Mouse (Mus musculus) neural tube, embryonic 12.5 days (tissue): Measurements from ENCODE around the gene Ddr2. TPM values are rescaled to one million over a fixed set of nuclear protein-coding genes. Genes with fewer than 3 reads are reported as not detected.
"Not testable (repeated sequence)": the region's sequence is repeated elsewhere in the genome, so short reads cannot be mapped to it uniquely, and the experiment has no call there.

Experiments used
- ATAC-seq: fragments of 200-750 bp; cut with Nextera tagmentation; 2 replicates; pipeline ENCODE4 v1.8.0; 2017; ENCODE audit warnings: low read depth, mild to moderate bottlenecking, moderate TSS enrichment, moderate library complexity; ENCODE audit not compliant: low FRiP score
- H3K27ac ChIP-seq: fragments of 300-500 bp; sonication (generic); 2 replicates; pipeline ENCODE4 v1.5.1; 2016
- H3K27me3 ChIP-seq: fragments of 300-500 bp; sonication (generic); replicated peaks from 2 replicates; pipeline ENCODE4 v1.6.1; 2016; ENCODE audit warnings: mild to moderate bottlenecking
- H3K36me3 ChIP-seq: fragments of 300-500 bp; sonication (generic); 2 replicates; pipeline ENCODE4 v1.6.1; 2016; ENCODE audit warnings: mild to moderate bottlenecking
- H3K4me1 ChIP-seq: fragments of 300-500 bp; sonication (generic); 2 replicates; pipeline ENCODE4 v1.6.1; 2016
- H3K4me2 ChIP-seq: fragments of 300-500 bp; sonication (generic); replicated peaks from 2 replicates; pipeline ENCODE4 v1.6.1; 2016; ENCODE audit warnings: mild to moderate bottlenecking
- H3K4me3 ChIP-seq: fragments of 300-500 bp; sonication (generic); 2 replicates; pipeline ENCODE4 v1.5.1; 2016
- H3K9ac ChIP-seq: fragments of 300-500 bp; sonication (generic); 2 replicates; pipeline ENCODE4 v1.6.1; 2016; ENCODE audit warnings: mild to moderate bottlenecking
- H3K9me3 ChIP-seq: fragments of 300-500 bp; sonication (generic); 2 replicates; pipeline ENCODE4 v1.6.1; 2016; ENCODE audit warnings: mild to moderate bottlenecking
- WGBS: fragments of 180-500 bp; shearing (Covaris S2); methylation state at CpG from one replicate; pipeline ENCODE4 v1.1.7; 2016; 5-methylcytosine and 5-hydroxymethylcytosine counted together
- polyA plus RNA-seq: library from polyadenylated mRNA; unstranded; fragments of >200 nt; fragmentation: Nextera tagmentation; extraction: Ambion mirVana; gene quantifications from 2 replicates; pipeline ENCODE4 v1.2.1, GENCODE M21; 2016

Gene Ddr2
- polyA plus RNA-seq, 1 experiment from 2014 or later = 25.8 TPM

DNA sequence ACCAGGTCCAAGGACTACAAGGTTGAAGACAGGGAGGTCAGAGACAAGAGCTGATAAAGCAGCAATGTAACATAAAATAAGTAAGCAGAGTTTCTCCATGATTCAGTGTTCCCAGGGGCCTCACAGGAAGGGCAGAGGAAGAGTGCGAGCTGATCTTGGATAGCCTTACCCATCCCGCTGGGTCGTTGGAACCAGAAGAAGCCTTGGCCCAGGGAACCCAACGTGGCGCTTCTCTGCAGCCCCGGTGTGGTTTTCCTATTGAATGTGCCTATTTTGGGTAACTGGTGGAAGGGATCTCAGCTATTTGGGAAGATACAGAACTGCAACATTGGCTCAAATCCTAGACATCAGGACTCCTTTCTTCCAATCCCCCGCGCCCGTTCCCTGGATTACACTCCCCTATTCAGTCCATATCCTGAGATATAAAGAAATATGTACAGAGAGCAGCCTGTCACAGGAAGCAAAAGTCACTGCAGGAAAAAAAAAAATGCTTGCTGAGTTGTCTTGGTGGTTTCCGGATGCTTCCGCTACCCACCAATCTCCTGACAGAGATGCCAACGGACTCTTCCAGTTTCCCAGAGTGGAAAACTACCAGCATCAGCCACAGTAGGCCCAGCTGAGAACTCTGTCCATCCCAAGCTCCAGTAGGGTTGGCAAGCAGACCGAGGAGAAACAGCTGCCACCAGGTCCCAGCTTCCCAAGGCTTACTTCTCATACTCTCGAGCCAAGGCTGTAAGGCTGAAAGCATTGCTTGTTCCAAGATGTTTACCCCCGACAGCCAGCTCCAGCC lies 99.7 kb downstream of the Ddr2 start:
- Histone ChIP-seq H3K27me3 (no peaks in the 10 kb centered on the region), H3K4me3 (no peak overlapping the region), H3K9me3 (peaks cover 11% of the 10 kb centered on the region), H3K4me2 (no peak overlapping the region), H3K9ac (no peak overlapping the region), H3K4me1 (no peaks in the 10 kb centered on the region), H3K36me3 (no peaks in the 10 kb centered on the region), H3K27ac (no peak overlapping the region)
- no peak for ATAC-seq
- 93% methylated on average over 15 of the region's 15 CpGs for WGBS

GRCm38 (mm10) chr1:170009296-170009695 lies 101.3 kb downstream of the Ddr2 start:
- H3K27ac ChIP-seq = no peak overlapping the region
- no peak for ATAC-seq
- H3K9me3 ChIP-seq = no peaks in the 10 kb centered on the region
- no peak overlapping the region for H3K4me3 ChIP-seq
- no peak overlapping the region for H3K9ac ChIP-seq
- H3K4me2 ChIP-seq = no peak overlapping the region
- no peaks in the 10 kb centered on the region for H3K36me3 ChIP-seq
- H3K27me3 ChIP-seq = no peaks in the 10 kb centered on the region
- no peaks in the 10 kb centered on the region for H3K4me1 ChIP-seq
- WGBS = 94% methylated on average over 1 of the region's 1 CpGs

DNA sequence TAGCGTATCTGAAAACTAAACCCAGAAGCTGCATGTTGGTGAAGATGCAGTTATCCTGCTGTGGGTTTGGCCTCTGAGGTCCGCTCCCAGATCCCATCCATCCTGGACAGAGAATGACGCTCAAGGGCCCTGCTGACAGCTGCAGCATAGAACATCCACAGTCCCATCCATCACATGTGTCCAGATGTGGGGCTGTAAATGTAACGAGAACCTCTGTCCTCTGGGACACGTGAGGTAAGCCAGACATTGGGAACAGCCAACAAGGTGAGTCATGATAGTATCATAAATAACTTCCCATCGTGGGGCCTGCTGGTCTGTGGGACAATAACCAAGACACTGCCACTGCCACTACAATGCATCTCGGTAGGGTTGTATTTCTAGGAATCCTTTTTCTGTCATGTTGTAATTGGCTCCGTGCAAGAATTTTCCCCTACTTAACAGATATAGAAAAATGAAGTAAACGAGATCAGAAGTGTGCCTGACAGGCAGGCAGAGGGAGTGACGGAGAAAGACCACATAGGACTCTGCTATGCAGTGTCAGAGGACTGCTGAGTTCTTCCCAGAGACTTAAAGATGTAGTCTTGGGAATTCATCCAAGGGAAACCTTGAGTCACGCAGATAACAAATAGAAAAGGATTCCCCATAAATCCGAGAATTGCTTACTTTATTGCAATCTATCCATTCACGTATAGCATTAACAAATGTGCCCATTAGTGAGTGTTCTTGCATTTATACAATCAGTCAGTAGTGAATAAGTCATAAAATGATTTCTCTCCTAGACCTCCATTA lies 101.9 kb downstream of the Ddr2 start:
- WGBS = 77% methylated on average over 13 of the region's 13 CpGs

DNA sequence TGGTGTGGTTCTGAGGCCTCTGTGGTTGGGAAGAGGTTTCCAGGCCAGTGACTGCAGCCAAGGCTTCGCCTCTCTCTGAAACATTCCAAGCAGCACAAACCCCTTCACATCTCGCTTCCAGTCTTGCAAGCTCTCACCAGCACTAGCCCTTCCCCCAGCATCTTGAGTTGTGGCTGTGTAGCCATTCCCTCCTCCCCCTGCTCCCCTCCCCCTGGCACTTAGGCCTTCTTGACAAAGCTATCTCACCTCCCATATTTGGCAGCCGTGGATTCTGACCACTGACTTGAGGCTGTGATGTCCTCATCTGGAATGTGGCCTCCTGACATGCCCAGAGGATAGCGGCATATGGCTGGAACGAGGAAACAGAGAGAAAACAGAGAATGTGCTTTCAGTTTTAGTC lies 104.0 kb downstream of the Ddr2 start:
- Histone ChIP-seq H3K4me2 (no peak overlapping the region), H3K9ac (no peak overlapping the region), H3K36me3 (no peaks in the 10 kb centered on the region), H3K4me1 (no peaks in the 10 kb centered on the region), H3K9me3 (no peaks in the 10 kb centered on the region), H3K27me3 (no peaks in the 10 kb centered on the region), H3K4me3 (no peak overlapping the region), H3K27ac (no peak overlapping the region)
- 75% methylated on average over 5 of the region's 5 CpGs for WGBS
- no peak for ATAC-seq

More for the DNA sequence above, 101.9 kb downstream of the Ddr2 start:
- Histone ChIP-seq H3K4me3 (no peak overlapping the region), H3K9ac (no peak overlapping the region), H3K4me2 (no peak overlapping the region), H3K36me3 (no peaks in the 10 kb centered on the region), H3K4me1 (no peaks in the 10 kb centered on the region), H3K27me3 (no peaks in the 10 kb centered on the region), H3K9me3 (no peaks in the 10 kb centered on the region), H3K27ac (no peak overlapping the region)
- ATAC-seq = no peak

GRCm38 (mm10) chr1:170005297-170005696 lies 105.3 kb downstream of the Ddr2 start:
- H3K4me1 ChIP-seq = no peaks in the 10 kb centered on the region
- no peak for ATAC-seq
- no peak overlapping the region for H3K9ac ChIP-seq
- H3K4me2 ChIP-seq = no peak overlapping the region
- no peaks in the 10 kb centered on the region for H3K27me3 ChIP-seq
- H3K4me3 ChIP-seq = no peak overlapping the region
- 79% methylated on average over 3 of the region's 3 CpGs for WGBS
- H3K9me3 ChIP-seq = no peaks in the 10 kb centered on the region
- H3K27ac ChIP-seq = no peak overlapping the region
- H3K36me3 ChIP-seq = no peaks in the 10 kb centered on the region

GRCm38 (mm10) chr1:169993901-169994300 lies 116.7 kb downstream of the Ddr2 start:
- H3K4me2 ChIP-seq, H3K9me3 ChIP-seq, H3K27me3 ChIP-seq, ATAC-seq, H3K9ac ChIP-seq, H3K27ac ChIP-seq, H3K36me3 ChIP-seq, H3K4me1 ChIP-seq, H3K4me3 ChIP-seq: not testable (repeated sequence)
- WGBS = 93% methylated on average over 6 of the region's 6 CpGs

DNA sequence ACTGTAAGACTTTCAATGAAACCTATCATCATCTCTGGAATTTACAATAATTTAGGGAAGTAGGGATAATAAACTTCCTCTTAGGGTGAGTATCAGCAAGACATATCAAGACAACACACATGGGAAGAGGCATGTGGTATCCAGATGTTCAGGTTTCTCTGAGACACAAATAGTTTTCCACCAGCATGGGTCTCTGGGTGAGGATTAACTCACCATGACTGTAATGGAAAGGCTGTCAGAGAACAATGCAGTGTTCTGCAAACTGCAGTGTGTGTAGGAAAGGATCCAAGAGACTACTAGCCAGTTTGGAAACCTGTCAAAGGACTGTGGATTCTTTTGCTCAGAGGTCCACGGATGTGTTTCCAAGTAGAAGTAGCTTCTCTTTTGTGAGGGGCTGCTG lies 124.4 kb downstream of the Ddr2 start:
- H3K27ac ChIP-seq = no peak overlapping the region
- H3K4me2 ChIP-seq = no peak overlapping the region
- no peaks in the 10 kb centered on the region for H3K9me3 ChIP-seq
- no peak for ATAC-seq
- H3K9ac ChIP-seq = no peak overlapping the region
- H3K36me3 ChIP-seq = peaks cover 3% of the 10 kb centered on the region; the same call in 1 of the 2 replicates
- H3K4me3 ChIP-seq = no peak overlapping the region
- no peaks in the 10 kb centered on the region for H3K27me3 ChIP-seq
- WGBS = 51% methylated on average over 1 of the region's 1 CpGs
- H3K4me1 ChIP-seq = no peaks in the 10 kb centered on the region

GRCm38 (mm10) chr1:169977621-169978020 lies 132.9 kb downstream of the Ddr2 start:
- no peak overlapping the region for H3K9ac ChIP-seq
- H3K36me3 ChIP-seq = no peaks in the 10 kb centered on the region
- no peak for ATAC-seq
- no peak overlapping the region for H3K4me3 ChIP-seq
- no peak overlapping the region for H3K4me2 ChIP-seq
- no peaks in the 10 kb centered on the region for H3K27me3 ChIP-seq
- H3K4me1 ChIP-seq = no peaks in the 10 kb centered on the region
- H3K27ac ChIP-seq = no peak overlapping the region
- 92% methylated on average over 4 of the region's 4 CpGs for WGBS
- H3K9me3 ChIP-seq = no peaks in the 10 kb centered on the region

- no peaks in the 10 kb centered on the region for H3K27me3 ChIP-seq
- peaks cover 8% of the 10 kb centered on the region for H3K4me1 ChIP-seq
- WGBS = 92% methylated on average over 2 of the region's 2 CpGs
Measured at GRCm38 (mm10) chr1:169971998-169972397, 138.6 kb downstream of the Ddr2 start.

DNA sequence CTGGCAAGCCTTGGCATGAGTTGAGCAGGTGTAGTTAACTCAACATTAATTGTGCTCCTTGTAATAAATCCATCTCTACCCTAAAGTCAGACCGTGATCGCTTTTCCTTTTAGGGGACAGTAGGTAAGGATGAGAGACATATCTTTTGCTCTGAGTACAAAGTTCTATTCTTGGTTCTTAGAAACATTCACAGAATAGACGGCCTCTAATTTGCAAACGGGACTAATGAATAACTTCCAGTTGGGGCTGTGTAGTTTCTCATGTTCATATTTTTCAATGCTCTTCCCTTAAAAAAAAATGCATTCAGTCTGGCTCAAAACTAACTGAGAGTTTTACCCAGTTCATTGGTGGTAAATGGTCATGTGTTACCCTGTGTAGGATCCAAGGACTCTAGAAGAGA lies 139.6 kb downstream of the Ddr2 start:
- no peaks in the 10 kb centered on the region for H3K27me3 ChIP-seq
- WGBS = 97% methylated on average over 4 of the region's 4 CpGs
- peaks cover 6% of the 10 kb centered on the region for H3K36me3 ChIP-seq

More at GRCm38 (mm10) chr1:169971998-169972397, 138.6 kb downstream of the Ddr2 start:
- no peak overlapping the region for H3K4me3 ChIP-seq
- no peak overlapping the region for H3K9ac ChIP-seq
- ATAC-seq = no peak
- H3K27ac ChIP-seq = no peak overlapping the region
- H3K9me3 ChIP-seq = no peaks in the 10 kb centered on the region
- no peak overlapping the region for H3K4me2 ChIP-seq
- no peaks in the 10 kb centered on the region for H3K36me3 ChIP-seq

DNA sequence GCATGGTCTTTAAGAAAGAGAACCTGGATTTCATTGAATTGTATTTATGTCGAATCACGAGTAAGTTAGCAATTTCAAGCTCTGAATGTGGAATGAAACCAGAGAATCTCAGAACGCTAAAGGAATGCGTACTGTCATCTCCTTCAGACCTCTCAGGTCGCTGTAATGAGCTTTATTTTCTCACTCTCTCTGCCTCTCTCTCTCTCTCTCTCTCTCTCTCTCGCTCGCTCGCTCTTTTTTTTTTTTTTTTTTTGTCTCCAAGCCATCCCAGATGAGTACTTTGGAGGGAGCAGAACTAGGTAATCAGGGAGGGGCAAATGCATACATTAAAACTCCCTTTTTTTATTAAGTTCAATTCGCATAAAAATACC lies 141.1 kb downstream of the Ddr2 start:
- H3K4me2 ChIP-seq = peak overlapping the region; percentile 79
- WGBS = under 1% methylated on average over 9 of the region's 9 CpGs
- peak overlapping the region; percentile 54; the same call in 1 of the 2 replicates for H3K9ac ChIP-seq
- peak; percentile 66 for ATAC-seq
- H3K27me3 ChIP-seq = no peaks in the 10 kb centered on the region
- peaks cover 8% of the 10 kb centered on the region for H3K4me1 ChIP-seq
- peaks cover 19% of the 10 kb centered on the region for H3K36me3 ChIP-seq
- H3K9me3 ChIP-seq = no peaks in the 10 kb centered on the region
- H3K4me3 ChIP-seq = peak overlapping the region; percentile 67
- 0 out of 2 replicates have a peak overlapping the region, but pooled peaks have one; percentile 42 for H3K27ac ChIP-seq

More for the DNA sequence above, 139.6 kb downstream of the Ddr2 start:
- no peak overlapping the region for H3K4me3 ChIP-seq
- H3K4me1 ChIP-seq = peaks cover 8% of the 10 kb centered on the region
- no peaks in the 10 kb centered on the region for H3K9me3 ChIP-seq
- ATAC-seq = no peak
- no peak overlapping the region for H3K4me2 ChIP-seq
- H3K9ac ChIP-seq = no peak overlapping the region
- H3K27ac ChIP-seq = no peak overlapping the region

DNA sequence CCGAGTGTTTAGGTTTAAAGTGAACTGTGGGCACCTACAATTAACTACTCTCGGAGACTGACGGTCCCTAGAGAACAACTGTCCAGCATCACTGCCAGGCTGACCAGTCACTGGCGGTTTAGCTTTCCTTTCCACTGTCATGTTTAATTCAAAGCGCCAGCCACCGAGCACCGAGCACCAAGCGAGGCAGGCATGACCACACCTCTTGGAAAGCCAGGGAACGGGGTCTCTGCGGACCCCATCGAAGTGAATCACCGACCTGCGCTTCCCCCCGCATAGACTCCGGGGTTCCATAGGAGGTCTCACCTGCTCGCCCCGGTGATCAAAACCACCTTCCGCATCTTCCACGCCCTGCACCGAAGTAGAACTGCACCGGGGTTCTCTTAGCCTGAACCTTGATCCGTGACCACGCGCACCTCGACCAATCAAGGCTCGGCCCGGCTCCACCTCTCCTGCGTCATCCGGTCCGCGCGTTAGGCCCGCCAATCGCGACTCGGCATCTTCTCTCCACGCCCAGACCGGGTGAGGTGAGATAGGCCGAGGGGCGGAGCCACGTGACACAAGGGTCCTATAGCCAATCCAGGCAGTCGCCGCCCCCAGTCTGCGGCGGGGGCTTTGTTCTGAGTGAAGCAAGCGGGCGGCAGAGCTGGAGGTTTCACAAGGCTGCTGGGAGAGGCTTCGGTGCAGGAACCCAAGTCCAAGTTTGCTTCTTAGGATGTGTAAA lies 141.6 kb downstream of the Ddr2 start, which contains the start of gene Hsd17b7:
TSS of gene Hsd17b7 (minus strand) at position 450 of the 724 bp plus-strand sequence.
- Histone ChIP-seq H3K9ac (peak within 1 kb of the TSS; percentile 61), H3K9me3 (no peaks in the 10 kb centered on the region), H3K4me2 (peak within 1 kb of the TSS; percentile 79), H3K36me3 (peaks cover 23% of the 10 kb centered on the region), H3K27me3 (no peaks in the 10 kb centered on the region), H3K4me3 (peak within 1 kb of the TSS; percentile 67), H3K4me1 (peaks cover 8% of the 10 kb centered on the region), H3K27ac (0 out of 2 replicates have a peak within 1 kb of the TSS, but pooled peaks have one; percentile 42)
- under 1% methylated on average over 48 of the region's 48 CpGs for WGBS
- peak; percentile 100 for ATAC-seq
